Mouse (Mus musculus): ENCODE measurements around the gene Atp2b2.

The Atp2b2 gene

DNA sequence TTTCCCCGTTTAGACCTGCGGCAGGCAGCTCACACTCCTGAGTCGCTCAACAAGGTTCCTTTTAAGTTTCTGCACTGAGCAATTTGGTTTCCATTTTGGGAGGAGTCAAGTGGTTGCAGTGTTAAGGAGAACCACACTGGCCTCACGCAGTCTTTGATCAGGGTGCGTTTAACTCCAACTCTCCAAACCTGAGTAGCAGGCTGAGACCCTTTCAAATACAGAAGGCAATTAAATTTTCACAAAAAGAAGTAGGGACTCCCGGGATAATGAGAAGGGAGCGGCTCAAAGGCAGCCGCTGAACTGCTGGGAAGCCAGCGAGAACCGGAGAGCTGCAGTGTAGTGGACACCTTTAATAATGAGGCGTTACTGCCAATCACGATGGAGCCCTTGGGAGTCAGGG lies 100.1 kb downstream of the Atp2b2 start:
- no peak for DNase-seq (ENCODE audit: low read depth, low spot score)

DNA sequence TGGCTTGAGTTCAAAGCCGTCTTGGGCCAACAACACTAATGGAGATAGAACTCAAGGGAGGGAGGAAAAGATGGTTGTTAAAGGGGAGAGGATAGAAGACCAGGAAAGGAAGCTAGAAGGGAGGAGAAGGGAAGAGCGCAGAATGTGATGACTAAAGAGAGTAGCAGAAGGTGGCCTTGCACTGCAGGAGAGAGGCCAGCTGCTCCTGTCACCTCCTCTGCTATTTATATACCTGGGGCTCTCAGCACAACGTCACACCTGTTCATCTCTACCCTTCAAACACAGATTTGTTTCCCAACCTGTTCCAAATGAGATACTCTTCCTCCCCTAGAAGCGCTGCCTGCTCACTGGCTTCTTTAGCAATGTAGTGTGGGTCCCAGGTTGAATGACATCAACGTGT lies 101.1 kb downstream of the Atp2b2 start:
- no peak for DNase-seq (ENCODE audit: low read depth, low spot score)

DNA sequence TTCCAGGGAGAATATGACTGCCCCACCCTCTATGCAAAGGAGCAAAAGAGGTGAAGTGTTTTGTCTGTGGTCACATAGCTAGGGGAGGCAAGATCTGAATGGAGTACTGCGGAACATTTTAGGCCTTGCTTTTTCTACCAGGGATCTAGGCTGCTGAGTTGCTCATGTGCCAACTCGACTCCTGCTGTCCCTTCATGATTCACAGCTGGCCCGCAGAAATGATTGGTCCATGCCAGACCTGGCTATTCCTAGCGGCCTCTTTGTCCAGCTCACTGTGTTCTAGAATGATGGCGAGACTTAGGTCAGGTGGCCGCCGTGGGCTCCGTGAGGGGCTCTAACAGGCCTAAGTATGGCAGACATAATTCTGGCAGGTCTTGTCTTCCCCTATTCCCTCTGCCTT lies 103.0 kb downstream of the Atp2b2 start:
- DNase-seq (ENCODE audit: low read depth, low spot score) = no peak

DNA sequence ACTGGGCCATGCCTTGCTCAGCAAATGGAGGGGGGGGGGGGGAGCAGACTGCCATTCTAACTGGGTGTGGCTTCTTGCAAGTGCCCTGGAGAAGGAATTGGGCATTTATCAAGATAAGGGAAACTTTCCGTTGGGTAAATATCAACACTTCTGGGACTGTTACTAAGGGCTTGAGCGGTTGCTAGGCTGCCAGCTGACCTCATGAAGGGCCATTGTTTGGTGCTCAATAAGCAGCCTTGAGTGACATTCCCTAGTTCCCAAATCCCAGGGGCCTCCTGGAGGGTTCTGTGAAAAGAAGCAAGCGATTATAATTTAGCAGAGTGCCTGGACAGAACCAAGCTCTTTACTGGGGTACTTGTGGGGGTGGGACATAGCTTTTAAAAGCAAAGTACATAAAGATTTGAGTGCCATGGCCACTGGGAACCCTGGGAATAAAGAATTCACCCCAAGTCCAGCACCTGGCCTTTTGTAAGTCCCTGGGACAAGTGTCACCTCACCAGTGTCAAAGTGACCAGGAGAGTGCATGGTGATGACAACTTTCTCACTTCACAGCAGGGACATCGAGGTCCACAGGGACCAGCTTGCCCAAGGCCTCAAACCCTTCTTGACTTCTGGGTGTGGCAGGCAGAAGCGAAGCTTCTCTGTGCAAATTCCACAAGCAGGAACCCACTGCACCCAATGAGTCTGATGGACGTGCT lies 105.5 kb downstream of the Atp2b2 start:
- no peak for DNase-seq (ENCODE audit: low read depth, low spot score)

DNA sequence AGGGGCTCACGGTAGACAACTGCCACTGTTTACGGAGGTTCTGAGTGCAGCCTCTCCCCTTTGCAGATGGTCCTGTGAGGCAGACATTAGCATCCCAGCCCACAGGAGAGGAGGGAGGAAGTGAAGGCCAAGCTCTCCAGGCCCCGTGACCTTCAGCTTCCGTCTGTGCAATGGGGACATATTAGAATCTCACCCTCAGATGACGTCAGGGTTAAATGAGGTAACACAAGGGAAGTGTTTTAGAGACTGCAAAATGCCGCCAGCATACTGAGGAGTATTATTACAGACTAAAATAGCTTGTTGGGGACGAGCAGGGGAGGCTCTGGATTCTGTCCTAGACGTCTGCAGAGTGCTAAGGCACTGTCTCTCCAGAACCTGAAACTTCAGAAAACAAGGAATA lies 106.3 kb downstream of the Atp2b2 start:
- DNase-seq (ENCODE audit: low read depth, low spot score) = no peak

DNA sequence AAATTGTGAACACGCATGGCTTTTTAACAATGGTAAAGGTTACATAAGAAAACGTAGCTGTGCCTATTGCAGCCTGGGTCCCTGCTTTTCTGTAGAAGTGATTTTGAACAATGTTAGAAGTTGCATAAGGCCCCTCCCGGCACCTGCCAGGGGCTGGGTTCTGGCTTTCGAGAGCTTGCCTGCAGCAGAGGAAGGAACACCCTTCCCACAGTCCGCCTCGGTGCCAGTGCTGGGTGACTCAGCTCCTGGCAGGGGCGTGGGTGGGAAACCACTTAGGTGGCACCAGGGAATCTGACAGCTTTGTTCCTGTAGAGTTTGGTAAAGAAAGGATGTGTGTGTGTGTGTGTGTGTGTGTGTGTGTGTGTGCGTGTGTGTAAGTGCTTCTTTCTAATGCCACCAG lies 107.7 kb downstream of the Atp2b2 start:
- DNase-seq (ENCODE audit: low read depth, low spot score) = no peak

DNA sequence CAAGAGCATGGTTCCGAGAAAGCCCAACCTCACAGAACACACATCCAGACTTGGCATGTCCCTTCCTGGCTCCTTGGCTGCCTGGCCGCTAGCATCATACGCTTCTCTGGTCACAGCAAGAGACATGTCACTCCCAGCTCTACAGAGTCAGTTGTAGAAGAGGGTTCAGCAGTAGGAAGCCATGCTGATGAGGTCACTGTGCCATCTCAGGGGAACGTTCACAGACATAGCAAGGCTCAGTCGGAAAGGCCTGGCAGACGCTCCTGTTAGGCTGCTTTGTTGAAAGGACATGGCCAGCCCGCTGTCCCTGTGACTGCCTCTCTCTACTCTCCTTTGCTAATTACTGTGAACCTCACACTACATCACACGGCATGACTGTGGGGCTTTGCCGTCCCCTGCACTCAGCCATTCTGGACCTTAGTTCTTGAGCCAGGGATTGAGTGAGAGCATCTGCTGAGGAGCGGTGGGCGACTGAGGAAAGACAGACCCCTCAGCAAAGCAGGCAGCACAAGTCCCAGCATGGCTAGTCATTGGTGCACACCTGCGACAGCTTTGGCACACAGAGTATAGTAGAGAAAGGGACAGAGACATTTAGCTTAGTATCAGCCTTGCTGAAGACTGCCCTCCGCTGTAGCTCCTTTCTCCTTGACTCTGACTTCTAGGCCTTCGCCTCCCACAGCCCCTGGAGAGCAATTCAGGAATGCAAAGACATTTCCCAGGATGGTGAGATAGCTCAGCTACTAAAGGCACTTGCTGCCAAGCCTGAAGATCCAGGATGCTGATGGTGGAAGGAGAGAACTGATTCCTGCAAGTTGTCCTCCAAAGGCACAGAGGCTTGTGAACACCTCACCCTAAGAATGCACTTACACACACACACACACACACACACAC lies 108.9 kb downstream of the Atp2b2 start:
- no peak for DNase-seq (ENCODE audit: low read depth, low spot score)

DNA sequence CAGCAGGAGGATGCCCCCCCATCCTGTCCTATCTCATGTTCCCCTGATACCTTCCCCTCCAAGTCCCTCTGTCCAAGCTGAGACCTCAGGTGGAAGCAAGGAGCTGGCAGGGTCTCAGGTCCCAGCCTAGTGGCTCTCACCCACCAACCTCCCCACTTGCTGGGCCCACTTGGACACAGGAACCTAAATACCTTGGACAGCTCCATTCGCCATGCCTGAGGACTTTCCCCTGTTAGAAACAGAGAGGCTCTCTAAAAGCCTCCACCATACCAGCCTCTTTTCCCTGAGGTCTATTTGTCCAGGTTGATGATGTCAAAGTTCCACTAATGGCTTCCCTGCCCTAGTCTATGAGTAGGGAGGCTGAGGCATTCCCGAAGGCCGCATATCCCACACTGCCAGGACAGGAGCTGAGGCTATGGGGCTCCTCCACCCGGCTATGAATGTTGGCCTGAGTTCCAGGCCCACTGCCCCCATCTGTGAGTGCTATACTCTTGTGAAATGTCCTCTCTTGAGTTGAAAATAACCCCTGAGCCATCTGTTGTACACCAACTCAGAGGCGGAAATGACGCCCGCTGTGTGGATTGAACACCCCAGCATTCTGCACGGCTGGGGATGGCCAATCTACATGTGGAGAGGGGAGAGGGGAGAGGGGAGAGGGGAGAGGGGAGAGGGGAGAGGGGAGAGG lies 113.1 kb downstream of the Atp2b2 start:
- DNase-seq (ENCODE audit: low read depth, low spot score) = peak; percentile 37

DNA sequence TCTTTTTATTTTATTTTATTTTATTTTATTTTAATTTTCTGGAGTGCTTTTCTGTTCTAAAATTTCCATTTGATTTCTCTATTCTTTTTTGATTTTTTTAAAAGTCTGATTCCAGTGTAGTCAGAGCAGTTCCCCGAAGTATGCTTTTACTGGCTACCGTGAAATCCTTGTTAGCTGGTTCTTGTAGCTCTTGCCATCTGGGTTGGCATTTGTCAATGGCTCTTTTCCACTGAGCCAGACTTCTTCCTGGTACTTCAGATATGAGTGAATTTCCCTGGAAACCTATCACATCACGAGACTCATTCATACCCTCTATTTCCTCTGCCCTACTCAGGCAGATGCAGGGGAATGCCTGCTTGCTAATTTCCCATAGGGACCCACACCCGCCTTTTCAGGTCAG lies 119.2 kb downstream of the Atp2b2 start:
- DNase-seq (ENCODE audit: low read depth, low spot score) = no peak

DNA sequence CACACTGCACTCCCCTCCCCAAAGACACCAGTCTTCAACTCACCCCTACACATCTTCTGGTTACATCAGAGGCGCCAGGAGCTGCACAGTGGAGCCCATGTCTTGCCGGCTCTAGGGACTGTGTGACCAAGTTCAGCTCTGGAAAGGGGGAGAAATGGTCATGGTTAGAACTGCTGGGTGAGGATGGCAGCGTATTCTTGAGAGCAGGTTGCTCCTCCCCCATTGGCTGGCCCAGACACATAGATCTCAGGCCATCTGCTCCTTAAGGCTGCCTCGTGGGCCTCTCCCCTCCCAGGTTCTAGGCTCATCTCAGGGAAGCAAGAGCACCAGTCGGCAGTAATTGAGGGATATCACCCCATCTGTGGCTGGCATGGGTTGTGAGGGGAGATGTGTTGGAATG lies 121.9 kb downstream of the Atp2b2 start:
- DNase-seq (ENCODE audit: low read depth, low spot score) = no peak

DNA sequence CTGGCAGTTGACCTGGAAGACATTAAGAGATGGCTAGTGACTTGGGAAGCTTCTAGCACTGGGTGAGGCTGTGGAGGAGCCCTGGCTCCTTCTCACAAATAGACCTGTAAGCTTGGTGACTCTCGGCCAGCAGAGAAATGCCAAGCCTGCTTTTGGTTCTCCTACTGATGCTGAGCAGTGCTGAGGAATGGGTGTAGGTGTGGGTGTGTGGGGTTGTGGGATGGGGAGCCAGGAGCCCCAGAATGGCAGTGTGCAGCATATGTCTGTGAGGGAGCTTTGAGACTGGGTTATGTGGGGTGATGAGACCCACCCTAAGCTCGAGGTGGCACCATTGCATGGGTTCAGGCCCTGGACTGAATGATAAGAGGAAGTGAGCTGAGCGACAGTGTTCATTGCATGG lies 129.7 kb downstream of the Atp2b2 start:
- no peak for DNase-seq (ENCODE audit: low read depth, low spot score)

DNA sequence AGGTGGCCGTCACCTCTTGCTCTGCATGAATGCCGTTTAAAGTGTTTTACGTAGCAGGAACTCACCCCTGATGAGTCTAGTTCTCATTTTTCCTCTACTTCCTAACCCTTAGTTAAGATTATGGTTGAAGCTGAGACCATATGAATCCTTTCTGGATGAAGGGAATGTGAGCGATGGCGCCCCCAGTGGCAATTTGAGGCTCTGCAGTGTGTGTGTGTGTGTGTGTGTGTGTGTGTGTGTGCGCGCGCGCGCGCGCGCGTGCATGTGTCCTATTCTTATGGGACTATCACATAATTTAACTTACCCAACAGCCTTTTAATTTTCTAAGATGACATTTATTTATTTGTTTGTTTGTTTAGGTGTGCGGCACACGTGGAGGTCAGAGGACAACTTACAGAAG lies 131.3 kb downstream of the Atp2b2 start:
- no peak for DNase-seq (ENCODE audit: low read depth, low spot score)

DNA sequence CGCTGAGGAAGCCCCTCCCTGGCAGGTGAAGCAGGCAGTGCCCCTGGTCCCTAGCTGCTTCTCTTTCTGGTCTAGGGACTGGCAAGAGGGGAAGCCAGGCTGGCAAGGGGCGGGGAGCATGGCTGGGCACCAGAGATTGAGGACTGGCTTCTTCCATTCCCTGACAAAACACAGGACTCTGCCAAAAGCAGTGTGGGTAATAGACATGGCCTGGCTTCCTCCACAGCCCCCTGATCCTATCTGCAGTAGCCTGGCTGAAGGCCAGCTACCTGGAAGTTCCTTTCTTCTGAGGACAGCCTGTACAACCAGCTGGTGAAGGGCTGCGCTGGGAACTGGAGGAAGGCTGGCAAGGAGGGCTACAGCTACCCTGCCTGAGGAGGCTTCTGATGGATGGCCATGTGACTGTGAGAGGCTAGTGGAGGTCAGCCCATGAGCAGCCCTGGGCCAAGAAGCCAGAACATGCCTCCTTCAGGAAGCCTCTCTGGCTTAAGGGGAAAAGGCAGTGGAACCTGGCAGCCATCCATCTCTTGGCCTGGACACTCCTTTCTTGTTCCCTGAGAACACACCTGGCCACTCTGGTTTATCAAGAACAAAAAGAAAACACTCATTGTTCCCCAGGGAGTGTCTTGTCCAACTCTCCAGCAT lies 131.9 kb downstream of the Atp2b2 start:
- no peak for DNase-seq (ENCODE audit: low read depth, low spot score)

DNA sequence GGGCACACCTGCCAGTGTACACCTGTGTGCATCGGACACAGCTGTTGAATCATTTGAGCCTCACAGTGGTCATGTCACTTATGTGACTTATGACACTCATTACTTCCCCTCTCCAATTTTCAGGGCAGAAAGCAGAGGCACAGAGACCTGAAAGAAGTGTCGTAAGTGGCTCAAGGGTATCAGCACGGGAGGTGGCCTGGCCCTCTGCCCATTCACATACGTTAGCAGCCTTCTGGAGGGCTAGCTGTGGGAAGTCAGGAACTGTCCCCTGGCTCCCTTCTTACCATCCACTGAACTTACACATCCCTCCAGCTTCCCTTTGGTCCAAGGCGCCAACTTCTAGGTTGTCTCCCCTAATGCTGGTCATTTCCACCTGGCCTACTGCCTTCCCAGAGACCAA lies 132.6 kb downstream of the Atp2b2 start:
- DNase-seq (ENCODE audit: low read depth, low spot score) = no peak

DNA sequence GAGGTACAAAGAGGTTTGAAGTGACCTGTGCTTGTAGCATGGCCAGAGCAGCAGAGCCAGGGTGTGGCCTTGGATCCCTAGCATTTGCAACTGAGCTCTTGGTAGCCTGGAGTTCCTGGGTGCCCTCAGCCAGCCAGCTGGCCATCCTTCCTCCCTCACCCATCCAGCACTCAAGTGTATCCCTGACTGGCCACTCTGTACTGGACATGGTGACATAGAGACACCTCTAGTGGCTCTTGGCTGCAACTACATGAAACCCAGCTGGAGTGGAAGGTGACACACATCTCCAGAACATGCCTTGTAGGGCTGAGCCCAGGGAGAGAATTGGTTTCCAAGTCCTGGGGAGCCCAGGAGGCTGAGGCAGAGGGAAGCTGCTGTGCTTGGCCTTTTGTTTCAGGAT lies 134.3 kb downstream of the Atp2b2 start:
- no peak for DNase-seq (ENCODE audit: low read depth, low spot score)

DNA sequence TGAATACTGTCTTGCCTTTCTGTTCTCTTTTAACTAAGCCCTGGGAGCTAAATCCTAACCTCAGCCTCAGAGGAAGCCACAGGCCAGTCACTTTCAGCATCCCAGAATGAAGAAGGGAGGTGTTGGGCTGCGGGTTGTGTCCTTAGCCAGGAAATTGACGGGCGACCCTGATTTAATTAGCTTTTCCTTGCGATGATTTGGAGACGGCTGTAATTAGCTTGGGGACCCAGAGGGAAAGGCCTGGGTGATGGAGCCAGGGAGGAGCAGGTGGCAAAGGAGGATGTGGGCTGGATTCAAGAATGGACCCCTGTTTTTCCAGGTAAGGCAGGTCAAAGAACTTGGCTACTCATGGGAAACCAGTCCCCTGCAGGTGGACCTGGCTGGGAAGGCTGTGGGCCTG lies 138.0 kb downstream of the Atp2b2 start:
- no peak for DNase-seq (ENCODE audit: low read depth, low spot score)

DNA sequence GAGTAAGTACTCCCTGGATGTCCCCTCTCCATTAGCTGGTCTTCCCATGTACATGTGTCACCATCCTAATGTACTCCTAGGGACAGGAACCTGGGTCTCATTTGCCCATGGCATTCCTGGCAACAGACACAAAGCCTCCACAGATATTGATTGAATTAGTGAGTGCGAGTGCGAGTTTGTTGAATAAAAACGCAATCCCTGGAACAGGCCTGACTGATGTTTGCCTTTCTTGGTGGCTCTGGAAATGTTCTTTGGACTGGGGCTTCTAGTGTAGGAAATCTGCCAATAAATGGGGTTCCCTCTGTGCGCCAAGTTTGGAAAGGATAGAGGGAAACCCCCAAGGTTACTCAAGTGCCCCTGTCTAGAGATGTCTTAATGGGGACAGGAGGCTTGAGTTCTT lies 146.4 kb downstream of the Atp2b2 start:
- no peak for DNase-seq (ENCODE audit: low read depth, low spot score)

DNA sequence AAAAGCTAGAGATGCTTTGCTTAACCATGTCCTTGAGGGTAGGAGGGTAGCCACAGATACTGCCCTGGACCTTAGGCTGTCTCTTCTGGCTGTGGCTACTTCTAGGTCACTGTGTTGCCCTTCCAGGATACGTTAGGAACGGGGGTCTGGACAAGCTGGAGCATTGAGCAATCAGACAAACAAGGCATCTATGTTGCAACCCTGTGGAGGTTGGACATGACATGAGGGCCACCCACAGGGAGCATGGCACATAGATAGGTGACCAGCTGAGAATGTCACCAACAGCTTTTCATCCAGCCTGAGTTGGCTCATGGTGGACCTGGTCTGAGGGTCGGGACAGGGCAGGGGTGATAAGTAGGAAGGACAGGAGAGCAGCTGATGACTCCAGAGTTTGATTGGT lies 148.4 kb downstream of the Atp2b2 start:
- no peak for DNase-seq (ENCODE audit: low read depth, low spot score)

DNA sequence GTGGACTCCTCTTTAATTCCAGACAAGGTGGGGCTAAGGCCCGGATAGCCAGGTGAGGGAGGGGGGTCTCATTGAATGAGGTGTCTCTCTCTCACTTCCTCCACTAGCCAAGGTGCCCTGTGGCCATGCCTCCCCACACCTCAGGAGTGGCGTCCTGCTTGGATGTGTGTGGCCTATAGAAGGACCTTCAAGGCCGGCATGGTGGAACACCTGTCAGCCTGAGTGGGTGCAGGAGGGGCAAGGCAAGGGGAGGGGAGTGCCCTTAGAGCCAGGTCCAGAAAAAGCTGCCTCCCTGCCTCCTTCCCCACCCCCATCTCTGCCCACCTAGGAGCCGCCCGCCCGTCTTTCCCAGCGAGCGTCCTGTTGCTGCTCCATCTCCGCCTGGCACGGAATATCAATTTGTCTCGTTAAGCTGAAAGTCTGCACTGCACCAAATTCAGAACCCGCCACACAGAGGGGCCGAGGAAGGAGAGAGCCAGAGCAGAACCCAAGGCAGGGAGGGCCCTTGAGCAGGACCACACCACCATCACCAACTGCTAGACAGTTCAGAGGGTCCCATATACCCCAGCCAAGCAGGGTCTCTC lies 150.2 kb downstream of the Atp2b2 start:
- DNase-seq (ENCODE audit: low read depth, low spot score) = no peak

DNA sequence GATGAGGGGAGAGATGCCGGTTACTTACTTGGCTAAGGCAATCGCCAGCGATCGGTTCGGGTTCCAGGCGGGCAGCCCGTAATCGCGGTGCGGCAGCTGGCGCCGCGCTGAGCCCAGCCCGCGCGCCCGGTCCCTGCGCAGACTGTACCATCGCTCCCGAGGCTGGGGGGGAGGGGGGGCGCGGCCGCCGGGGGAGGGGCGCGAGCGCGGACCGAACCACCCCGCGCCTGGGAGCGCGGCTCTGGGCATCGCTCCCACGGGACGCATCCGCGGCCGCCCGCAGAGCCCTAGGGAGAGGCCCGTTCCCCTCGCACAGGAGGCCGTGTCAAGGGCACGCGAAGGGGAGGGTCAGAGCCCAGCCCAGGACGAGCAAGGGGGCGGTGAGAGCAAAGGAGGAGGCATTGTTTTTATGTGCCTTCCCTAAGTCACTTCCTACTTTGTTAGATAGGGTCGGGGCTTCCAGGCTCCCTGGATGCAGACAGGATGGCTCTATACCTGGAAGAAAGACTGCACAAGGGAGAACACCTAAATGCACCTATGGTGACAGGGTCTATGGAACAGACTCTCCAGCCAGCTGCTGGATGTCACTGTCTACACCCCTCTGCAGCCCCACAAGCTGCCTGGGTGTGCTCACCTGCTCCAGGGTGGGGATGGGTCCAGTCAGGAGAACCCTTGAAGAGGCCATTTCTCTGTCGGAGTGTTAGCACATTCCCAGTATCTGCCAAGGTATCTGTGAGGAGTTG lies 151.0 kb downstream of the Atp2b2 start:
- DNase-seq (ENCODE audit: low read depth, low spot score) = peak; percentile 5

DNA sequence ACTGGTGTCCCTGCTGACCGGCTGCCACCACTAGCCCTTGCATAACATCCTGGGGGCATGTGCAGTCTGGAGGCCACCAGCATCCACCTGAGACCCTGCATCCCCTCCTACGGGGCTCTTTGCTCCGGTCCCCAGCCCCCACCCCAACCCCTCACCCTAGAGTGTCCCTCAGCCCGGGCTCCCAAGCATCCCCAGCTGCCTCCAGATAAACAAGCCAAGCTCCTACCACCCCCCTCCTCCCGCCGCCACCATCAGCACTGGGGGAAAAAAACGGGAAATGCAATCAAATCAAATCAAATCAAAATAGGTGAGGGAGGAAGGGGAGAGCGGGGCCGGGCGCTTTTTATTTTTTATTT lies 151.6 kb downstream of the Atp2b2 start:
- DNase-seq (ENCODE audit: low read depth, low spot score) = no peak
